In the genomic region with DNA sequence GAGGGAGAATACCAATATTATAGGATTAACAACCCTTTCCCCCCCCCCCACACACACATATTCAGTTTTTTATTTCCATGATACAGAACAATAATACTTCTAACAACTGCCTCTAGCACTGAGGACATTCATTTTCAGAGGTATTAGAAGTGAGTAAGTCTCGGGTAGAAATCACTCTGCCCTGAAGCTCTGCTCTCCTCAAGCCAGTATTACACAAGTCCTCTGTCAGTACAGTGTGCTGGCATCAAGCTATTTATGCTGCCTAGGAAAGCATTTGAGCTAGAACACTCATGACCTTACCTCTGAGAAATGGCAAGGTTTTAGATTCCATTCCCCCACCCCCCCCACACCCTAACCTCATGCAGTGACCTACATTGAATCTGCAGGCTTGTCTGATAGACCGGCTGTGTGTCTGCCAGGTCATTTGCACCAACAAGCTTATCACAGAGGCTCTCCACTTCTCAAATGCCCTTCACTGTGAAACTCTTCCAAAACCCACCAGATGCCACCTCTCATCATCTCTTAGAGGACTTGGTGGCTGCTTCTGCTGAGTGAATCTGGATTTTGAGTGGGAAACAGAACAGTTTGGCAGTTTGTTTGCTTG, we compare ENCODE assay signal across 22 mouse cellular contexts. TPM values are rescaled to one million over a fixed set of nuclear protein-coding genes. Genes with fewer than 3 reads are reported as not detected.
DNase-seq lines count a peak whose midpoint lies in the region; ATAC-seq and TF ChIP-seq lines count a peak whose summit lies in the region.
"Had no signal": no experiment of that assay in that cellular context is flagged by ENCODE, and none has a peak within 500 bp of the region (broad histone marks: within the 10 kb centered on the region; RNA-seq: fewer than 3 reads in every experiment).

No protein-coding gene starts in this region.

- no peak for TF ChIP-seq EP300 in heart, postnatal 0 days (IDR thresholded peaks at IDR 0.05; ENCODE audit: low read depth)

- H3K4me2 ChIP-seq in heart, postnatal 0 days (ENCODE audit: low read depth, low read length): no peak overlapping the region
- no peak overlapping the region for H3K4me2 ChIP-seq in heart, embryonic 11.5 days
- H3K4me2 ChIP-seq: embryonic facial prominence, embryonic 12.5 days; forebrain, embryonic 12.5 days; hindbrain, embryonic 14.5 days had no signal

- no peak for TF ChIP-seq CTCF in heart, postnatal 0 days (IDR thresholded peaks at IDR 0.05; ENCODE audit: low read depth)
- no peak for TF ChIP-seq CTCF in thymus, adult 2 months (IDR thresholded peaks at IDR 0.05; ENCODE audit: borderline replicate concordance, control insufficient read depth, extremely low read depth, insufficient read depth, low read length, poor library complexity)

- H3K36me3 ChIP-seq in heart, postnatal 0 days (replicated peaks; ENCODE audit: control insufficient read depth, insufficient read depth, low read length): no peaks in the 10 kb centered on the region
- H3K36me3 ChIP-seq in heart, embryonic 11.5 days (ENCODE audit: control insufficient read depth, insufficient read depth, low read length): no peaks in the 10 kb centered on the region
- no peaks in the 10 kb centered on the region for H3K36me3 ChIP-seq in thymus, adult 2 months (ENCODE audit: control insufficient read depth, insufficient read depth, low read length)
- H3K36me3 ChIP-seq: embryonic facial prominence, embryonic 12.5 days; forebrain, embryonic 12.5 days; hindbrain, embryonic 10.5 days had no signal

- no peak overlapping the region for H3K4me3 ChIP-seq in heart, postnatal 0 days (ENCODE audit: low read depth, low read length)
- H3K4me3 ChIP-seq in heart, embryonic 11.5 days (ENCODE audit: low read depth, low read length): no peak overlapping the region
- no peak overlapping the region for H3K4me3 ChIP-seq in thymus, adult 2 months (ENCODE audit: control insufficient read depth, insufficient read depth, low read length)
- H3K4me3 ChIP-seq: embryonic facial prominence, embryonic 12.5 days; forebrain, embryonic 12.5 days; hindbrain, embryonic 10.5 days had no signal

- H3K27me3 ChIP-seq in heart, postnatal 0 days (ENCODE audit: control insufficient read depth, insufficient read depth, low read length): no peaks in the 10 kb centered on the region
- no peaks in the 10 kb centered on the region for H3K27me3 ChIP-seq in heart, embryonic 11.5 days (ENCODE audit: control insufficient read depth, insufficient read depth, low read length)
- no peaks in the 10 kb centered on the region for H3K27me3 ChIP-seq in thymus, adult 2 months (ENCODE audit: control insufficient read depth, insufficient read depth, low read length)
- H3K27me3 ChIP-seq: CH12.LX had no signal

- 46% methylated on average over 2 of the region's 2 CpGs for WGBS in heart, postnatal 0 days
- 54% methylated on average over 2 of the region's 2 CpGs for WGBS in heart, embryonic 11.5 days (ENCODE audit: insufficient replicate concordance)
- WGBS in thymus, adult 2 months: 92% methylated on average over 2 of the region's 2 CpGs

- no peak for ATAC-seq in CD4-positive, CD25-positive, alpha-beta regulatory T cell, adult 4 months
- peak; percentile 76 for ATAC-seq in heart, postnatal 0 days (ENCODE audit: insufficient read depth, low read depth)
- ATAC-seq in heart, embryonic 11.5 days (replicated peaks; ENCODE audit: insufficient number of reproducible peaks, low FRiP score, low TSS enrichment): no peak
- ATAC-seq: forebrain, embryonic 16.5 days; intestine, embryonic 16.5 days had no signal

- H3K9ac ChIP-seq in heart, postnatal 0 days (replicated peaks; ENCODE audit: low read depth, low read length): no peak overlapping the region
- H3K9ac ChIP-seq in heart, embryonic 11.5 days (ENCODE audit: low read depth, low read length): no peak overlapping the region
- H3K9ac ChIP-seq: embryonic facial prominence, embryonic 12.5 days; forebrain, embryonic 12.5 days; hindbrain, embryonic 14.5 days had no signal

- no peak for TF ChIP-seq POLR2A in thymus, adult 2 months (IDR thresholded peaks at IDR 0.05; ENCODE audit: control insufficient read depth, extremely low read depth, insufficient read depth, low read length, poor library complexity)

- no peaks in the 10 kb centered on the region for H3K9me3 ChIP-seq in heart, postnatal 0 days (replicated peaks; ENCODE audit: control insufficient read depth, low read length)
- no peaks in the 10 kb centered on the region for H3K9me3 ChIP-seq in heart, embryonic 11.5 days (replicated peaks; ENCODE audit: control insufficient read depth, low read length)
- H3K9me3 ChIP-seq: embryonic facial prominence, embryonic 12.5 days; forebrain, embryonic 12.5 days; hindbrain, embryonic 10.5 days had no signal

- no peaks in the 10 kb centered on the region for H3K4me1 ChIP-seq in heart, postnatal 0 days (ENCODE audit: control insufficient read depth, insufficient read depth)
- H3K4me1 ChIP-seq in heart, embryonic 11.5 days (ENCODE audit: control insufficient read depth, insufficient read depth, low read length): no peaks in the 10 kb centered on the region
- no peaks in the 10 kb centered on the region; the same call in 1 of the 2 replicates for H3K4me1 ChIP-seq in thymus, adult 2 months (replicated peaks; ENCODE audit: control insufficient read depth, insufficient read depth, low read length)

- DNase-seq in CD4-positive, CD25-positive, alpha-beta regulatory T cell, adult 2 months (ENCODE audit: low read depth, low spot score): peak; percentile 27
- peak; percentile 17 for DNase-seq in heart, postnatal 0 days (ENCODE audit: low spot score)
- peak; percentile 14 for DNase-seq in retina, postnatal 1 day
- DNase-seq in retina, embryonic 14.5 days (ENCODE audit: low spot score): no peak
- DNase-seq in urinary bladder, postnatal 10 days (ENCODE audit: low spot score): no peak
- no peak for DNase-seq in thymus, adult 2 months
- DNase-seq: adrenal gland, adult 8-10 months; adrenal gland, postnatal 36 days; B cell, adult 2 months; cerebellum, adult 11 months; cerebellum, adult 9-10 months; gastrocnemius, postnatal 10 days; kidney, adult 2 months had no signal

- no peak overlapping the region for H3K27ac ChIP-seq in heart, postnatal 0 days (ENCODE audit: low read depth)
- no peak overlapping the region for H3K27ac ChIP-seq in heart, embryonic 11.5 days (ENCODE audit: low read depth, low read length)
- no peak overlapping the region for H3K27ac ChIP-seq in thymus, adult 2 months (ENCODE audit: control insufficient read depth, insufficient read depth, low read length)
- H3K27ac ChIP-seq: embryonic facial prominence, embryonic 12.5 days; forebrain, embryonic 12.5 days; hindbrain, embryonic 10.5 days; hindbrain, embryonic 14.5 days had no signal

RNA-seq across cellular contexts. Expression of gene Gsta3, which starts 34.1 kb away (rescaled TPM):
- 1 to 10 TPM; 3.3 to 3.8 TPM for polyA plus RNA-seq in CD4-positive, CD25-positive, alpha-beta regulatory T cell, adult 4 months (2017; shearing (Covaris generic))
- 0.34 and 1.3 TPM in 2 replicates for total RNA-seq in heart, postnatal 0 days (2014; rRNA removed; ENCODE audit: low replicate concordance)
- polyA plus RNA-seq in heart, postnatal 0 days (2015; fragmentation: Nextera tagmentation; extraction: Ambion mirVana): 0.67 and 1.0 TPM in 2 replicates
- 0.47 and 0.58 TPM in 2 replicates for polyA plus RNA-seq in heart, embryonic 11.5 days (2014; fragmentation: Nextera tagmentation; extraction: Ambion mirVana)
- 0.97 and 1.8 TPM in 2 replicates for polyA plus RNA-seq in thymus, adult 2 months (2012; rRNA removed)
- total RNA-seq: CH12.LX had no signal

RNA-seq across cellular contexts. Expression of gene Tmem14a, which starts 56.2 kb away (rescaled TPM):
- polyA plus RNA-seq in CD4-positive, CD25-positive, alpha-beta regulatory T cell, adult 4 months (2017; shearing (Covaris generic)): 1 to 10 TPM; 3.9 to 5.4 TPM
- 1.5 and 10.4 TPM in 2 replicates for total RNA-seq in heart, postnatal 0 days (2014; rRNA removed; ENCODE audit: low replicate concordance)
- polyA plus RNA-seq in heart, postnatal 0 days (2015; fragmentation: Nextera tagmentation; extraction: Ambion mirVana): 9.1 and 10.6 TPM in 2 replicates
- 9.7 and 12.5 TPM in 2 replicates for polyA plus RNA-seq in heart, embryonic 11.5 days (2014; fragmentation: Nextera tagmentation; extraction: Ambion mirVana)
- 1.8 and 2.5 TPM in 2 replicates for polyA plus RNA-seq in thymus, adult 2 months (2012; rRNA removed)

Comparison
In these comparisons a context has a peak if more than half of its experiments do, and no peak if none do; other contexts are left out.
1. DNase-seq: peak in CD4-positive, CD25-positive, alpha-beta regulatory T cell, adult 2 months (single experiment), heart, postnatal 0 days (single experiment) and retina, postnatal 1 day (single experiment); none in retina, embryonic 14.5 days (single experiment), urinary bladder, postnatal 10 days (single experiment) and thymus, adult 2 months (single experiment).